Mouse (Mus musculus): Measurements from ENCODE around the gene Rin2. TPM values are rescaled to one million over a fixed set of nuclear protein-coding genes. Genes with fewer than 3 reads are reported as not detected.

Gene Rin2
- total and polyA plus RNA-seq, 3 experiments, result 0.05 to 0.10 (median 0.08) TPM

DNA sequence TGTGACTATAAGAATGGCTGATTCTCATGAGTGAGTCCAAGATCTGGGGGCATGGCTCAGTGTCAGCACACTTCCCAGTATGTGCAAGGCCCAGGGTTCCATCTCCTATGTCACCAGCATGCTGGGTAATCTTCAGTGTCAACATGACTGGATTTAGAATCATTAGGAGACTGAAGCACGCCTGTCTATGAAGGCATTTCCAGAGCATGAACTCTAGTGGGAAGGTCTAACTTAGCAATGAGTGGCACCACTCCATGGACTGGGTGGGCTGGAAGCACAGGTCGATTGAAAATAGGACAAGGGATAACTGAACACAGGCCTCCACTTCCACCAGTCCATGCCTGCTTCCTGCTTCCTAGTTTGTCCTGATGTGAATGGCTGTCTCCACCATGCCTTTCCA lies 127.6 kb downstream of the Rin2 start:
- Histone ChIP-seq H3K79me2 (replicated peaks; ENCODE audit: control insufficient read depth, extremely low read depth, insufficient read depth, poor library complexity, severe bottlenecking) (no peaks in the 10 kb centered on the region), H3K27me3 (replicated peaks) (no peaks in the 10 kb centered on the region), H3K4me1 (ENCODE audit: control insufficient read depth in 1 of 2, insufficient read depth in 2 of 2) (no peaks in the 10 kb centered on the region), H3K9ac (ENCODE audit: insufficient read depth, low read depth) (no peak overlapping the region), H3K27ac (ENCODE audit: insufficient read depth, low read depth) (no peak overlapping the region), H3K4me3 (replicated peaks in 1 of 3; ENCODE audit: low read depth in 2 of 3, low read length in 2 of 3, poor library complexity in 1 of 3) (no peak overlapping the region), H3K36me3 (replicated peaks in 1 of 2; ENCODE audit: control insufficient read depth in 1 of 2, insufficient read depth in 1 of 2, low read length in 1 of 2) (no peaks in the 10 kb centered on the region), H3K9me3 (replicated peaks; ENCODE audit: low read length) (no peaks in the 10 kb centered on the region), H3K4me2 (ENCODE audit: insufficient read depth, low read depth, poor library complexity, severe bottlenecking) (no peak overlapping the region)
- TF ChIP-seq E2F4 (IDR thresholded peaks at IDR 0.05; ENCODE audit: insufficient replicate concordance, low read depth, low read length) (no peak), CHD1 (IDR thresholded peaks at IDR 0.05; ENCODE audit: low read depth, low read length) (no peak), MAZ (IDR thresholded peaks at IDR 0.05; ENCODE audit: low read depth, low read length) (no peak), SIN3A (IDR thresholded peaks at IDR 0.05; ENCODE audit: low read length) (no peak), ZNF384 (IDR thresholded peaks at IDR 0.05; ENCODE audit: low read depth, low read length) (no peak)
- DNase-seq (ENCODE audit: extremely low read depth), result no peak
- dilution Hi-C loops (cut with MboI; ENCODE audit: extremely low pct_ligation_motif_present, extremely low pct_unique_long_range_greater_than_20kb, low sequenced_read_pairs), result no loop called here
- in situ Hi-C loops (cut with MboI; ENCODE audit: low pct_ligation_motif_present, low pct_unique_long_range_greater_than_20kb, low sequenced_read_pairs), result no loop called here

DNA sequence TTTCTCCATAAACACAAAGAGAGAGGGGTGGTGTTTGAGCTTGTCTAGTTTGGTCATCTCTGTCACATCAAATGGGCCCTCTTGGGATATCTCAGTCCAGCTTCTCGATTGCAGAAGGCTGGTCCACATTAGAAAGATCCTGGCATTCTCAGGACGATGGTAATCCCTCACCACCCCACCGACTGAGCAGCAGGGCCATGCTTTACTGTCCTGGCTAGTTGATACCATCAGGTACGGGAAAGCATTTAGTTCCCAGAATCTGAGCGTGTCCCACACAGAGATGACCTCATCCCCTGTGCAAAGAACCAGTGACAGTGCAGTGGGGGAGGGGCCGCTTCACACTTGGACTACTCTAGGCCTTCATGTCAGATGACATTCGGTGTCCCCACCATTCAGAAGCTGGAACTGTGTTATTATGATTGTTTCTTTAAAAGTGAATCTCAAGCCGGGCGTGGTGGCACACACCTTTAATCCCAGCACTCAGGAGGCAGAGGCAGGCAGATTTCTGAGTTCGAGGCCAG lies 128.9 kb downstream of the Rin2 start:
- in situ Hi-C loops (cut with MboI; ENCODE audit: low pct_ligation_motif_present, low pct_unique_long_range_greater_than_20kb, low sequenced_read_pairs) (no loop called here), dilution Hi-C loops (cut with MboI; ENCODE audit: extremely low pct_ligation_motif_present, extremely low pct_unique_long_range_greater_than_20kb, low sequenced_read_pairs) (no loop called here)
- Histone ChIP-seq H3K4me3 (replicated peaks in 1 of 3; ENCODE audit: low read depth in 2 of 3, low read length in 2 of 3, poor library complexity in 1 of 3) (no peak overlapping the region), H3K27ac (ENCODE audit: insufficient read depth, low read depth) (no peak overlapping the region), H3K36me3 (replicated peaks in 1 of 2; ENCODE audit: control insufficient read depth in 1 of 2, insufficient read depth in 1 of 2, low read length in 1 of 2) (no peaks in the 10 kb centered on the region), H3K79me2 (replicated peaks; ENCODE audit: control insufficient read depth, extremely low read depth, insufficient read depth, poor library complexity, severe bottlenecking) (no peaks in the 10 kb centered on the region), H3K4me2 (ENCODE audit: insufficient read depth, low read depth, poor library complexity, severe bottlenecking) (no peak overlapping the region), H3K27me3 (replicated peaks) (no peaks in the 10 kb centered on the region), H3K9ac (ENCODE audit: insufficient read depth, low read depth) (no peak overlapping the region), H3K9me3 (replicated peaks; ENCODE audit: low read length) (no peaks in the 10 kb centered on the region), H3K4me1 (ENCODE audit: control insufficient read depth in 1 of 2, insufficient read depth in 2 of 2) (no peaks in the 10 kb centered on the region)
- no peak for DNase-seq (ENCODE audit: extremely low read depth)
- no peak for TF ChIP-seq MYC (IDR thresholded peaks at IDR 0.05; ENCODE audit: low read depth, low read length)
- no peak for TF ChIP-seq CHD1 (IDR thresholded peaks at IDR 0.05; ENCODE audit: low read depth, low read length)
- no peak for TF ChIP-seq RCOR1 (conservative IDR thresholded peaks at IDR 0.05; ENCODE audit: low read depth, low read length)
- no peak for TF ChIP-seq TBP (conservative IDR thresholded peaks at IDR 0.05; ENCODE audit: low read depth, low read length)
- no peak for TF ChIP-seq E2F4 (IDR thresholded peaks at IDR 0.05; ENCODE audit: insufficient replicate concordance, low read depth, low read length)
- TF ChIP-seq SMC3 (IDR thresholded peaks at IDR 0.05; ENCODE audit: low read depth, low read length), result no peak

DNA sequence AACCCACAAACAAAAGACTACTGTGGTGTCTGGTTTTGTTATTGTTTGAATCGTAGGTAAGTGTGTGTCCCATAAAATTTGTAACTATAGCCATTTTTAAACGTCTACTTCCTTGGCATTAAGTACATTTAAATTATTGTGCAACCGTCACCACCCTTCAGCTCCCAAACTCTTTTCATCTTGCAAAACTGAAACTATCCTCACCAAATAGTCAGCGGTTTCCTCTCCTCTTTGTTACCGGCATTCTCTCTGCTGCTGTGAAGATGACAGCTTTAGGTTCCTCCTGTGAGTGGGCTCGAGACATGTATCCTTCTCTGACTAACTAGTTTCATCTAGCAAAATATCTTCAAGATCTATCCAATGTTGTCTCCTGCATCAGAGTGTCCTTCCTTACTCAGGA lies 129.5 kb downstream of the Rin2 start:
- Histone ChIP-seq H3K36me3 (replicated peaks in 1 of 2; ENCODE audit: control insufficient read depth in 1 of 2, insufficient read depth in 1 of 2, low read length in 1 of 2) (no peaks in the 10 kb centered on the region), H3K27ac (ENCODE audit: insufficient read depth, low read depth) (no peak overlapping the region), H3K4me1 (ENCODE audit: control insufficient read depth in 1 of 2, insufficient read depth in 2 of 2) (no peaks in the 10 kb centered on the region), H3K79me2 (replicated peaks; ENCODE audit: control insufficient read depth, extremely low read depth, insufficient read depth, poor library complexity, severe bottlenecking) (no peaks in the 10 kb centered on the region), H3K27me3 (replicated peaks) (no peaks in the 10 kb centered on the region), H3K9ac (ENCODE audit: insufficient read depth, low read depth) (no peak overlapping the region), H3K4me3 (replicated peaks in 1 of 3; ENCODE audit: low read depth in 2 of 3, low read length in 2 of 3, poor library complexity in 1 of 3) (no peak overlapping the region), H3K4me2 (ENCODE audit: insufficient read depth, low read depth, poor library complexity, severe bottlenecking) (peak overlapping the region; percentile 37; the same call in 1 of the 2 replicates), H3K9me3 (replicated peaks; ENCODE audit: low read length) (no peaks in the 10 kb centered on the region)
- no peak for DNase-seq (ENCODE audit: extremely low read depth)
- in situ Hi-C loops (cut with MboI; ENCODE audit: low pct_ligation_motif_present, low pct_unique_long_range_greater_than_20kb, low sequenced_read_pairs), result no loop called here
- dilution Hi-C loops (cut with MboI; ENCODE audit: extremely low pct_ligation_motif_present, extremely low pct_unique_long_range_greater_than_20kb, low sequenced_read_pairs), result no loop called here
- no peak for TF ChIP-seq USF1 (IDR thresholded peaks at IDR 0.05; ENCODE audit: low read depth, low read length)
- no peak for TF ChIP-seq UBTF (IDR thresholded peaks at IDR 0.05; ENCODE audit: low read depth, low read length)
- TF ChIP-seq TBP (conservative IDR thresholded peaks at IDR 0.05; ENCODE audit: low read depth, low read length), result no peak
- TF ChIP-seq POLR2AphosphoS2 (IDR thresholded peaks at IDR 0.05; ENCODE audit: low read depth, low read length), result no peak
- no peak for TF ChIP-seq JUN (IDR thresholded peaks at IDR 0.05; ENCODE audit: insufficient read depth, low read depth, low read length)
- TF ChIP-seq ZNF384 (IDR thresholded peaks at IDR 0.05; ENCODE audit: low read depth, low read length), result no peak
- no peak for TF ChIP-seq ZMIZ1 (IDR thresholded peaks at IDR 0.05; ENCODE audit: low read depth, low read length)
- TF ChIP-seq ZKSCAN1 (IDR thresholded peaks at IDR 0.05; ENCODE audit: borderline replicate concordance, low read depth, low read length), result no peak
- TF ChIP-seq CHD1 (IDR thresholded peaks at IDR 0.05; ENCODE audit: low read depth, low read length), result no peak
- no peak for TF ChIP-seq NRF1 (IDR thresholded peaks at IDR 0.05; ENCODE audit: low read depth, low read length)
- TF ChIP-seq RAD21 (IDR thresholded peaks at IDR 0.05; ENCODE audit: low read depth, low read length), result no peak
- no peak for TF ChIP-seq HCFC1 (IDR thresholded peaks at IDR 0.05; ENCODE audit: low read depth, low read length)
- no peak for TF ChIP-seq ELF1 (IDR thresholded peaks at IDR 0.05; ENCODE audit: low read depth, low read length)
- TF ChIP-seq RCOR1 (conservative IDR thresholded peaks at IDR 0.05; ENCODE audit: low read depth, low read length), result no peak
- no peak for TF ChIP-seq USF2 (conservative IDR thresholded peaks at IDR 0.05; ENCODE audit: low read depth, low read length)
- no peak for TF ChIP-seq MAZ (IDR thresholded peaks at IDR 0.05; ENCODE audit: low read depth, low read length)
- no peak for TF ChIP-seq IRF4 (IDR thresholded peaks at IDR 0.05; ENCODE audit: low read depth, low read length)
- no peak for TF ChIP-seq POLR2A (IDR thresholded peaks at IDR 0.05; ENCODE audit: low read depth, low read length)
- no peak for TF ChIP-seq MXI1 (IDR thresholded peaks at IDR 0.05; ENCODE audit: low read depth, low read length)
- TF ChIP-seq MAX (IDR thresholded peaks at IDR 0.05; ENCODE audit: low read length), result no peak
